Mouse (Mus musculus) Patski (cell line): ENCODE data around the gene Pclo. TPM values are rescaled to one million over a fixed set of nuclear protein-coding genes. Genes with fewer than 3 reads are reported as not detected.

Experiments
- ATAC-seq: fragments of 100-300 bp; one replicate; pipeline ENCODE4 v1.8.0; 2021
- CTCF ChIA-PET: fragments of 350-600 bp; sonication (Branson Sonifier 250); formaldehyde crosslinking; loops from one replicate; lab custom pipeline; 2022; ENCODE audit warnings: inconsistent platforms; lab: Charles Lee
- POLR2A ChIA-PET: fragments of 350-600 bp; sonication (Branson Sonifier 250); formaldehyde crosslinking; loops from one replicate; lab custom pipeline; 2022; ENCODE audit warnings: antibody characterized with exemption, inconsistent platforms; lab: Charles Lee
- DNase-seq: peaks from one replicate; pipeline ENCODE4 v3.0.0-alpha.2; 2011; ENCODE audit warnings: low read depth, low spot score
- H3K27me3 ChIP-seq: fragments of 371-371 bp; one replicate; pipeline ENCODE4 v1.5.1; 2021
- CTCF ChIP-seq: fragments of 100-300 bp; IDR thresholded peaks from one replicate; pipeline ENCODE4 v1.5.1; 2021
- in situ Hi-C: fragments of 300-500 bp; cut with MboI; formaldehyde crosslinking; loops from 3 replicates; pipeline ENCODE4 v1.11.1; 2018; ENCODE audit warnings: low pct_unique_long_range_greater_than_20kb, mixed read lengths
- polyA plus RNA-seq: library from polyadenylated mRNA; unstranded; gene quantifications from one replicate; pipeline ENCODE4 v1.2.3, GENCODE M21; 2021

Pclo gene
- polyA plus RNA-seq, 1 experiment from 2014 or later = not detected

DNA sequence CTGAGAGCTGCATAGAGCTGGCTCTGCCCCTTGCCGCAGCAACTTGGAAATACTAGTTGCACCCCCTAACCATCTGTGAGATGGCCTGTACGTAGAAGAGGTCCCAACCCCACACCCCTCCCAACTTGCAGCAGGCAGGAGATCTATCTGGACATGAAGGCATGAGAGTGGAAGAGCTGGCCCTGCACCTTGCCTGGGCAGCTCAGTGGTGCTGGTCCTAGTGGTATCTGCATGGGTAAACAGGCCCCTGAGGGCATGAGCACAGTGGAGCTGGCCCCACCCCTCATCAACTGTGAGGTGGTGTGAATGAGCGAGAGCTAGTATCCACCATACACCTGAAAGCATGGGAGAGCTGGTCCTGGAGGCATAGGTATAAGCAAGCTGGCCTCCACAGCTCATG lies 60.9 kb downstream of the Pclo start:
- POLR2A ChIA-PET = no interaction called here
- no peak for DNase-seq
- peaks cover 5% of the 10 kb centered on the region for H3K27me3 ChIP-seq
- no peak for ATAC-seq
- in situ Hi-C loops = no loop called here
- no peak for TF ChIP-seq CTCF
- CTCF ChIA-PET = interaction anchor here (1.3 kb wide), 1 partner anchor 10 kb away, joined by 4 read pairs; no protein-coding TSS in a partner anchor

DNA sequence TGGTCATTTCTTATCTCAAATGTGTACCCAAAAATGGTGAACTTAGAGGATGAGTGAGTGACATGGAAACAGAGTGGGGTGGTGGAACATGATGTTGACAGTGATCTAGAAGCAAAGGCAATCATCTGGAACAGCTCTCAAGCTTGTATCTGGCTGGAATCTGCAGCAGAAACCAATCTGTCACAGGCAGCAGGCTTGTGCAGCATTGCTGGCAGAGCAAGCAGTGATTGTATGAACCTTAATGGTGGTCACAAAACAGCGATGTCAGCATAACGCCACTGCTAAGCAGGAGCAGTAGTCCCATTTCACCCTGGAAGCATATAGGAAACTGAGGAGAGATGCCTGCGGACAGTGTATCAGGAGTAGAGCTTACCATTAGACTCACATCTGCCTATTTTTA lies 76.8 kb downstream of the Pclo start:
- ATAC-seq (no peak), DNase-seq (no peak)
- peaks cover 3% of the 10 kb centered on the region for H3K27me3 ChIP-seq
- ChIA-PET POLR2A (no interaction called here), CTCF (no interaction called here)
- in situ Hi-C loops = no loop called here
- TF ChIP-seq CTCF = no peak

DNA sequence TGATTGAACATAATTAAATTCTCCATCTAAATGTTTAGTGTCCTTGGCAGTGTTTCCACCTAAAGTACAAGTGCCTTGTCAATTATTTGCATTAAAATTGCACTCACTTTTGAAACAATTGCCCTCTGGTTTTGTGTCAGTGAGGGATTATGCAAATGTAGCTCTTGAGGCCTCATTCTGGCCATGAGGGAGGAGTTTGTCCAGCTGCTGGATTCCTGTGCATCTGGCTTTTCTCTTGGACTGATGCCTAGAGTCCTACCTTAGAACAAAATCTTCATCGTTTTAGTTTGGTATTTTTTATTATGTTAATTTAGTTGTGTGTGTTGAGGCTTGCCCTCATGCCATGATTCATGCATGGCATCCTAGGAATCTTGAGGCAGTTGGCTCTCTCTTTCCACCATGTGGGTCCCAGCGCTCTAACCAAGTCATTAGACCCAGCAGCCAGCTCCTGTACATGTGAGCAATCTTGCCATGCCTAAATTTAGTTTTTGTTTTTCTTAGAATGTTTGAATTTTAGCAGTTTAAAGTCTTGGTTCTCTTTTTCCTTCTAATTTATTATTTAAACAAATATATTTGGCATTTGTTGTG lies 80.8 kb downstream of the Pclo start:
- no peak for TF ChIP-seq CTCF
- H3K27me3 ChIP-seq = peaks cover 3% of the 10 kb centered on the region
- in situ Hi-C loops = no loop called here
- ATAC-seq (no peak), DNase-seq (no peak)
- CTCF ChIA-PET = interaction anchor here (1.0 kb wide), 1 partner anchor 19 kb away, joined by 3 read pairs; no protein-coding TSS in a partner anchor
- POLR2A ChIA-PET = no interaction called here

DNA sequence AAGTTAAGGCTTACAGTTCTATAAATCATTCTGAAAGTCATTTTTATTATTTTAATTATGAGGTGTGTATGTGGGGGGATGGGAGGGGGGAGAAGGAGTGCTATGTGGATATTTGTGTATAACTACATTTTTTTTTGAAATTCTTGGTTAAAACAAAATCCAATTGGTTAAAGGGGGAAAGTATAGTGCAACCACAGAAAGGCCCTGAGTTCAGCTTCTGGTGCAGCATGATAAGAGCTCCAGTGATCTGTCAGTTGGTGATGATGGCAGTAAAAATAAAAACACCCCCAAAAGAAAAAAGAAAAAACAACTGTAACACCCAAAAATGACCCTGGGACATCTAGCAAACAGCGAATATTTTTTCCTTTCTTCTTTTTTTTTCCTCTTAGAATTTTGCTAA lies 93.6 kb downstream of the Pclo start:
- DNase-seq = no peak
- ChIA-PET CTCF (no interaction called here), POLR2A (no interaction called here)
- no peak for ATAC-seq
- in situ Hi-C loops = no loop called here
- H3K27me3 ChIP-seq = no peaks in the 10 kb centered on the region
- TF ChIP-seq CTCF = no peak

DNA sequence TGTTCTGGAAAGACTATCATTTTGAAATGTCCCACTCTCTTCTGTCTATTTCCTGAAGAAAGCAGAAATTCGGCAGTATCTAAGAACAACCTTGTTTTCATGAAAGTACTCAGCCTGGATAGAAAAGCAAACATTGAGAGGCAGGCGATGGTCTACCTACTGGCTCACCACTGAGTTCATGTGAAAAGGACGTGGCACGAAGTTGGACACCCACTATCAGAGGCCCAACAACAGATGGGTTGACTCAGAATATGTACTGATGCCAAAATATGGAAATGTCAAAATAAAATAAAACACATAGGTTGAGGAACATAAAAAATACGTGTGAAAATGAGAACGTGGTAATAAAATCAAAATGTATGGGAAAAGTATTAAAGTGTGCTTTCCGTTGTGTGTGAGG lies 106.4 kb downstream of the Pclo start:
- TF ChIP-seq CTCF = no peak
- ChIA-PET CTCF (no interaction called here), POLR2A (no interaction called here)
- peaks cover 3% of the 10 kb centered on the region for H3K27me3 ChIP-seq
- DNase-seq (no peak), ATAC-seq (no peak)
- in situ Hi-C loops = no loop called here

DNA sequence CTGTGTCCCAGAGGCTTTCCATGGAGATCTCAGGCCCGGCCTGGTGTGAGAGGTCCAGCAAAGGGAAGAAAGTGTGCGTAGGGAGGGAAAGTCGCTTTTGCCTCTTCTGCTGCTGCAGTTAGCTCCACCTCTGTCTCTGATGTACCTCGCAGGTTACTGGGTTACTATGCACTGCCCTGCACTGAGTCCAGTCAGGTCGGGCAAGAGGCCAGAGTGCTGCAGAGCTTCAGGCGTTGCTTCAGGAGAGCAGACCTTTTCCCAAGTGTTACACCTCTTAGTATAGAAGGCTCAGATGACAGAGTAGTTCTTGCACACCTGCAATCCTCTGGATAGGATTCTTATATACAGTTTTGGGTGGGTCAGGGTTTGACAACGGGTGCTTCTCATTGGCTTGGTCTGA lies 108.6 kb downstream of the Pclo start:
- ChIA-PET POLR2A (no interaction called here), CTCF (no interaction called here)
- DNase-seq = no peak
- ATAC-seq = no peak
- in situ Hi-C loops = no loop called here
- H3K27me3 ChIP-seq = no peaks in the 10 kb centered on the region
- no peak for TF ChIP-seq CTCF

DNA sequence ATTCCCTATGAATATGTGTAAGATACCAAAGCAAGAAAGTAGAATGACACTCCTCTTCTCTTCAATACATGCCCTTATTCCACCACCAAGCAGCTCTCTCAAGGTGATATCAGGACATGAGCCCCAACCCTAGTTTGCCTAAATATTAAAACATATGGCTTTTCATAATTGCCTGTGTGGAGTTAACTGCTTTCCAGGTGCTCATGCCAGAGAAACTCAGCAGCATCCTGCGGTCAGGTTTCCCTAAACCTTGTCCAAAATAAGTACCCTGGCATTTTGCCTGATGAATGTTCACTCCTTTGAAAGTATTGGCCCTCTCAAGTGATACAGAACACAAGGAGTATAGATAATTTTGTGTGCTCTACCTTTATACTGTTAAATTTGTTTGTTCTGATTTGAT lies 126.5 kb downstream of the Pclo start:
- no peak for TF ChIP-seq CTCF
- DNase-seq (no peak), ATAC-seq (no peak)
- POLR2A ChIA-PET = no interaction called here
- H3K27me3 ChIP-seq = no peaks in the 10 kb centered on the region
- in situ Hi-C loops = no loop called here
- CTCF ChIA-PET = interaction anchor here (2.3 kb wide), 1 partner anchor 10 kb away, joined by 6 read pairs; no protein-coding TSS in a partner anchor

DNA sequence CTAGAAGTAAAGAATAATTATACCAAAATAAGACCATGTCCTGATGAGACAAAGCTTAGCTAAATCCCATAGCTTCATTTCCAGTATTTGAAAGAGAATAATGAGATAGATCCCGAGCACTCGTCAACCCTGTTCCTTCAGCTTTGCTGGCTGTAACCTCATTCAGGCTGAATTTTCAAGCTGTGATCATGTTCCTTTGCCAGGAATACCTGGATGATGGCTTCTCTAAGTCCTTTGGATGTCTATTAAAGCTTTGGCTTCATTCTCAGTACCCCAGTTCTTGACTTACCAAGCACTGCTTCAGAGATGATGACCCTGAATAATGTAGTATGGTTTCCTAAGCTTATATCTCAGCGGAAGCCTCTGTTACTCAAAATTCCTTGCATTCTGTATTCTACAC lies 131.1 kb downstream of the Pclo start:
- in situ Hi-C loops = no loop called here
- ATAC-seq (no peak), DNase-seq (no peak)
- POLR2A ChIA-PET = no interaction called here
- CTCF ChIA-PET = interaction anchor here (0.9 kb wide), 1 partner anchor 91 kb away, joined by 3 read pairs; no protein-coding TSS in a partner anchor
- peaks cover 4% of the 10 kb centered on the region for H3K27me3 ChIP-seq
- no peak for TF ChIP-seq CTCF

DNA sequence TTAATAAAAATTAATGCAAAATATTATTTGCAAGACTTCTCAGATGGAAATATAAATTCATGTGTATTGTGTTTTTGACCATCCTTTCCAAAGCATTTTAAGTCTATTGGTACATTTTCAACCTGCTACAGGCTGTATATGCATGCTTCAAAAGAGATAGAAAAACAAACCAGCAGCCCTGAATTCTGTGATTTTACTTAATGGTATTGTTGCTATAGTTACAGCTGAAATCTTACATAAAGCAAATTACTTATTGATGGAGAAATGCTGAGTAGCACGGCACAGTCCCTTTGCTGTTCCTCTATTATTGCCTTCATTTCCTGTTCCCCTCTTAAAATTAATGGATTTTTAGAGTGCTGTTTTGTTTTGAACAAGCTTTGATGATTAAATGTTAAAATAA lies 145.9 kb downstream of the Pclo start:
- ChIA-PET CTCF (no interaction called here), POLR2A (no interaction called here)
- ATAC-seq = no peak
- in situ Hi-C loops = no loop called here
- no peak for DNase-seq
- no peak for TF ChIP-seq CTCF
- H3K27me3 ChIP-seq = no peaks in the 10 kb centered on the region

DNA sequence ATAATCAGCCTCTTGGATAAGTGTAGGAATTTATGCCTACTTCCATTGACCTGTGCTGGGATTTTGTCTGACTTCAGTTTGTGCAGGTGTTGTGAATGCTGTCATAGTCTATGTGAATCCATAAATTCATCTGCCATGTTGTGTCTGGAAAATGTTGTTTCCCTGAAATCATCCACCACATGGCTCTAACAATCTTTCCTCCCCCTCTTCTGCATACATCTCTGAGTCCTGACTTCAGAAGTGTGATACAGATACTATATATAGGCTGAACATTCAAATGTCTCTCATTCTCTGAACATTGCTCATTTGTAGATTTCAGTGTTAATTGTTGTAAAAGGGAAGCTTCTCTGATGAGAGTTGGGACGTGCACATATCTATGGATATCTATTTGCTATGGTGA lies 147.5 kb downstream of the Pclo start:
- POLR2A ChIA-PET = no interaction called here

DNA sequence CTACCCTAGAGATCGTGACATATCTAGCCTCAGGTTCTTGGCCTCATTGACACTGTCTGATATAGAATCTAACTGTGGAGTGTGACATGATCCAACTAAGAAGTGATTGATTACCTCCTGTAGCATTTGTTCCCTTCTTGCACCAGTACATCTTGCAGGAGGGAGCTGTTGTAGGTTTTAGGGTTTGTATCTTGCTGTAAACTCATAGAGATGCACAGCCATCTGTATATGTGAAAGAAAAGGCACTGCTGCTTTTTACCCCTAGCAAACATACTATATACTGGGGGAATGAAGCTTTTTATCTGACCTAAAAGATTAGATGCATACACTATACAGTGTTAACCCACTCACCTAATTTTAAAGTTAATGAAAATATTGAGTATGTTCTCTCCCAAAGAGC lies 147.9 kb downstream of the Pclo start:
- ChIA-PET POLR2A (no interaction called here), CTCF (no interaction called here)
- no peak for ATAC-seq
- in situ Hi-C loops = no loop called here
- DNase-seq = no peak
- H3K27me3 ChIP-seq = no peaks in the 10 kb centered on the region
- no peak for TF ChIP-seq CTCF

More for the DNA sequence above, 147.5 kb downstream of the Pclo start:
- no peak for TF ChIP-seq CTCF
- DNase-seq (no peak), ATAC-seq (no peak)
- no peaks in the 10 kb centered on the region for H3K27me3 ChIP-seq
- CTCF ChIA-PET = no interaction called here
- in situ Hi-C loops = no loop called here

DNA sequence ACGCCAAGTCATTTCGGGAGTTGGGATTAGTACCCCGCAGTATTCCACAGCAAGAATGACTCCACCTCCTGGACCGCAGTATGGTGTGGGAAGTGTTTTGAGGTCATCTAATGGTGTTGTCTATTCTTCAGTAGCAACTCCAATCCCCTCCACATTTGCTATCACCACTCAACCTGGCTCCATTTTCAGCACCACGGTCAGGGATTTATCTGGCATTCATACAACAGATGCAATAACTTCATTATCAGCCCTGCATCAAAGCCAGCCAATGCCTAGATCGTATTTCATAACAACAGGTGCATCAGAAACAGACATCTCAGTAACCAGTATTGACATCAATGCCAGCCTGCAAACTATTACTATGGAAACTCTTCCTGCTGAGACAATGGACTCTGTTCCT lies 165.7 kb downstream of the Pclo start:
- DNase-seq = no peak
- no peak for TF ChIP-seq CTCF
- CTCF ChIA-PET = no interaction called here
- POLR2A ChIA-PET = no interaction called here
- in situ Hi-C loops = no loop called here
- ATAC-seq = no peak
- H3K27me3 ChIP-seq = no peaks in the 10 kb centered on the region
